Mouse (Mus musculus) B cell, adult 2 months (primary cell): ENCODE results near the gene Zfp687.

ENCODE experiments used
- DNase-seq, 2 experiments: peaks; one replicate each; pipeline ENCODE4 v3.0.0; 2022

Gene Zfp687

DNA sequence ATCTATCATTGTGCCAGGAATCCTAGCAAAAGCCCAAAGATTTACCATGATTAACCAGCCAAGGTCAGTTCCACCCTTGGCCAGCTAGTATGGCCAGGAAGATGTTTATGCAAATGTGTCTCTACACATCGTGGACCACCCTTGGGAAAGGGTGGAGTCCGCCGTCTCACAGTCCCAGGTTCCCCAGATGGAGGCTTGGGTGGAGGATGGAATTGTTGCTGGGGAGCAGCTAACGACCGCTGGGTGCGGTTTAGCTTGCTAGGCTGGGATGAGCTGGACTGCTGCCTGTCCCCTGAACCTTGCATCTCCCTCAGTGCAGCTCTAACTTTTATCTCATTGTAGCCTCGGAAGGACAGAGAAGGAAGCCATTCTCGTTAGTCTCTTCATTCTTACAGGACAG, 55.4 kb downstream of the Zfp687 start:
- no peak for DNase-seq

- no peak for DNase-seq
Measured at GRCm38 (mm10) chr3:94958295-94958694, 57.0 kb downstream of the Zfp687 start.
